Mouse (Mus musculus) frontal cortex, postnatal 36 days (tissue): Measurements from ENCODE around the gene Dcst2.
A peak's percentile ranks its signal among the peaks of the same experiment; 100 is the strongest.

ENCODE experiments used
- DNase-seq, 2 experiments: peaks; one replicate each; pipeline ENCODE4 v3.0.0; 2022; ENCODE audit warnings: low spot score in 2 of 2

Dcst2 gene

GRCm38 (mm10) chr3:89361675-89362074 is at the start of gene Dcst2:
TSS of gene Dcst2 (plus strand) at chr3:89361975.
- DNase-seq: no peak

GRCm38 (mm10) chr3:89314340-89314739 is 47.4 kb upstream of the Dcst2 start:
- DNase-seq: no peak

GRCm38 (mm10) chr3:89314791-89315190 is 47.0 kb upstream of the Dcst2 start:
- no peak for DNase-seq

- DNase-seq: peak; percentile 79 to 80
These were observed 46.4 kb upstream of the Dcst2 start for GRCm38 (mm10) chr3:89315195-89315929.

- no peak for DNase-seq
These were observed 45.6 kb upstream of the Dcst2 start for GRCm38 (mm10) chr3:89315930-89316831.

- peak; percentile 85 to 92 for DNase-seq
These were observed 44.9 kb upstream of the Dcst2 start for GRCm38 (mm10) chr3:89316833-89317232.

GRCm38 (mm10) chr3:89317246-89317645 is 44.5 kb upstream of the Dcst2 start:
- peak in 1 of 2 experiments; percentile 48 for DNase-seq

GRCm38 (mm10) chr3:89318316-89318715 is 43.5 kb upstream of the Dcst2 start:
- no peak for DNase-seq

- no peak for DNase-seq
These were observed 42.7 kb upstream of the Dcst2 start for GRCm38 (mm10) chr3:89318971-89319590.

GRCm38 (mm10) chr3:89319591-89320350 is 42.0 kb upstream of the Dcst2 start:
- no peak for DNase-seq

- peak in 1 of 2 experiments; percentile 44 for DNase-seq
These were observed 41.1 kb upstream of the Dcst2 start for GRCm38 (mm10) chr3:89320581-89321182.

- peak in 1 of 2 experiments; percentile 52 for DNase-seq
These were observed 40.3 kb upstream of the Dcst2 start for GRCm38 (mm10) chr3:89321183-89322130.

GRCm38 (mm10) chr3:89322131-89322500 is 39.7 kb upstream of the Dcst2 start:
- DNase-seq: peak in 1 of 2 experiments; percentile 43

- DNase-seq: peak; percentile 88 to 89
These were observed 39.1 kb upstream of the Dcst2 start, which contains the start of gene Efna3 for GRCm38 (mm10) chr3:89322514-89323165. TSS of gene Efna3 (minus strand) at chr3:89322965.

GRCm38 (mm10) chr3:89325882-89326281 is 35.9 kb upstream of the Dcst2 start:
- DNase-seq: no peak

- DNase-seq: no peak
These were observed 34.4 kb upstream of the Dcst2 start for GRCm38 (mm10) chr3:89327371-89327870.

- DNase-seq: no peak
These were observed 33.2 kb upstream of the Dcst2 start for GRCm38 (mm10) chr3:89328623-89329022.

- no peak for DNase-seq
These were observed 31.4 kb upstream of the Dcst2 start for GRCm38 (mm10) chr3:89330346-89330745.

- DNase-seq: no peak
These were observed 30.8 kb upstream of the Dcst2 start for GRCm38 (mm10) chr3:89330948-89331347.
